Mouse (Mus musculus): ENCODE measurements around the gene Meis3.

Gene Meis3

DNA sequence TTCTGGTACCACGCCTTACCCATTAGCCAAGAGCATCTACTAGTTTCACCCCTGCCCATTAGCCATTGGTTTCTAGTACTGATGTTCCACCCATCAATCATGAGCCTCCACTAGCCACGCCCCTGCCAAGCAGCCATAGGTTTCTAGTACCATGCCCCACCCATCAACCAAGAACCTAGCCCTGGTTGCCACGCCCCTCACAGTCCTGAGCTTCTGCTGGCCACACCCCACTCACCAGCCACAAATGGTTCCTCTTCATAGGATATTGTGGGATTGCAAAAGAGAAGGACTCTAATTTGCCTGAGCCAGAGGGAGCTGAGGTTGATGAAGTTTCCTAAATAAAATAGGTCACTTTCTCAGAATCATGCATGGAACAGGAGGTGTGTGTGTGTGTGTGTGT lies 14.2 kb upstream of the Meis3 start:
- DNase-seq: no peak

DNA sequence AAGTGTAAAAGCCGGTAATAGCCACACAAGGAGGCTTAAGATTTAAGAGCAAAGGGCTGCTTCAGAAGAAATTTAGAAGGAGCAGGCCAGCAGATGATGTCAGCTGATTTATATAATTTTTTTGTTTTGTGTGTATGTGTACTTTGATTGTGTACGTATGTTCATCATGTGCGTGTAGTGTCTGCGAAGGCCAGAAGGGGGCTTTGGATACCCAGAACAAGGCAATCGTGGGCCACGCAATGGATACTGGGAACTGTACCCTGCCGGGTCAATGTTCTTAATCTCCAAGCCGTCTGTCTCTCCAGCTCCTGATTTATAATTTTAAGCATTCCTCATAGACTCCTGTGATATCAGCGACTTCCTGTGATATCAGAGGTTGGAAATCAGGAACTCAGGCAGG lies 13.6 kb upstream of the Meis3 start:
- no peak for DNase-seq

DNA sequence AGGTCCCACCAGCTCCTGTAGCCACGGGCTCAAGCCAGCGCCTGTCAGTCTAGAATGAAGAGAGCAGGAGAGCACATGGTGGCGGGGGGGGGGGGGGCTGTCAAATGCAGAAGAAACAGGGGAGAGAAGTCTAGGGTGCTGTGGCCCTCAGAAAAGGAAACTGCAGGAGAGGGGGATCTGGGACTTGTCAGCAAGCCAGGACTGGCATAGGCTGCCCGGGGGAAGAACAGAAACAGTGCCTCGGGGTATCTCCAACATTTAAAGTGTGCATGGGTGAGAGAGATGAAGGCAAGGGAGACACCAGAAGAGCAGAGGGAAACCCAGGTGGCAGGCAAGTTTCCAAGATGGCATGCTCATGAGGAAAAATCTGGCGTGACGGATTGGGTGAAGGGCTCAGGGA lies 12.9 kb upstream of the Meis3 start:
- DNase-seq: no peak

GRCm38 (mm10) chr7:16172141-16172581 lies 2.7 kb upstream of the Meis3 start:
- no peak for DNase-seq

DNA sequence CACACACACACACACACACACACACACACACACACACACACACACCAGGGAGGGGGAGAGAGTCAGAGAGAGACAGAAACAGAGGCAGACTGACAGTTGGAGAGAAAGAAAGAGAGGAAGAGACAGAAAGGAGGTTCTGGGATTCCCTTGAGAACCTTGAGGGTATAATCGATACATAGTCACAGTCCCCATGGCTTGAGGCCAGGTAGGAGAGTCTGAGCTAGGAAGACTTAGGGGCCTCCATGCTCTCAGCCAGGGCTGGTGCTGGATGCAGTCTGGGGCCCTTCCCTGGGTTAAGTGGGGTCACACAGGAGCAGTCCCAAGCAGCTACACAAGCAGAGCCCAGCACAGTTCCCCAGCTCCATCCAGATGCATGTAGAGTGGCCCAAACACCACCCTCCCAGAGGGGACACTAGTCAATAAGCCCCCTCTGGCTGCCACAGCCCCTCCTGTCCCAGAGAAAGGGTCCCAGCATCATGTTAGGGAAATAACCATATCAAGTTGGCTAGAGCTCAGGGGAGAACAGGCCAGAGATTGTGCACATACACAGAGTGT lies 2.2 kb upstream of the Meis3 start:
- no peak for DNase-seq

DNA sequence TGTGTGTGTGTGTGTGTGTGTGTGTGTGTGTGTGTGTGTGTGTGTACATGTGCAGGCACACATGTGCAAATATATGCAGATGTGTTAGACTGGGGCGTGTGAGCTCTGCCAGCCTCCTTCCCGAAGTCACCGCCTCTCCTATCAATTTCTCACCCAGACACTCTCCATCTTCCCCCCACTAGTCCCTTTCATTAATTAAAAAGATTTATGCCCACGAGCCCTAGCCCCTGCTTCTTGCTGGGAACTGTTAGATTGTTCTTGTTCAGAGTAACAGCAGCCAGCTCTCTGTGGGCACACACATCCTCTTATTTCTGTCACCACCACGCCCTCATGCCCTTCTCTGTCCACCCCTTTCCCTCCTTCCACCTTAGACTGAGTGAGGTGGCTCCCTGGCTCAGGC lies 1.7 kb upstream of the Meis3 start:
- DNase-seq: no peak

GRCm38 (mm10) chr7:16175542-16175931 lies 647 bp downstream of the Meis3 start:
- no peak for DNase-seq

DNA sequence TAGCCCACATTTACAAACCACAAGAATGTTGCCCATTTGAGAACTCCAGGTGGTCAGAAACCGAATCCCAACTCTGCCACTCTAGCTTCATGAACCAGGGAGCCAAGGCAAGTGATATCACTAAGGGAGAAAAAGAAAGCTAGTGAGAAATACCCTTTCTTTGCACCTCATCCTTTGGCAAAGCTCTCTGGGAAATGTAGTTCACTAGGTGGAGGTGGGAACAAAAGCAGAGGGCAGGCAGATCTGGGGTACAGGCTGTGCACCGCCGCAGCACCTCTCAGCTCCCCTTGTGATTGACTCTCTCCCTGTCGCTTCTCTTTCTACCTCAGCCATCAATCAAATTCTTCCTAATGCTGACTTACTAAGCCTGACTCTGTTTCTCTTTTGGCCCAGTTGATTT lies 3.2 kb downstream of the Meis3 start:
- no peak for DNase-seq

- DNase-seq: no peak
These were observed 8.8 kb downstream of the Meis3 start for GRCm38 (mm10) chr7:16183663-16184062.

DNA sequence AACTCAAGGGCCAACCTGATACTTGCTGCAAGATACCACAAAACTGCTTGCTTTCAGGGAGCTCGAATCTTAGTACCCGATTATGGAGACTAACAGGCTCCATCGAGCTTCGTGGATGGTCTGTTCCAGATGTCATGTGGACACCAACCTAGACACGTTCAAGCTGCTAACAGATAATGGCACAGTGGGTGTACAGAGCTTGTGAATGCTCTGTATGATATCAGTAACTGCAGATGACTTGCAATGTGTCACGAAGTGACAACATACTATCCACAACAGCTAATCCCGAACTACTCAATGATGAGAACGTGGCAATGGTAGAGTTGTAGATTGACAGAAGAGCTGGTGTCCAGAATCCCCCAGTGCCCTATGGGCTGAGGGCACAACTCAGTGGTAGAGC lies 12.6 kb downstream of the Meis3 start:
- DNase-seq: no peak

DNA sequence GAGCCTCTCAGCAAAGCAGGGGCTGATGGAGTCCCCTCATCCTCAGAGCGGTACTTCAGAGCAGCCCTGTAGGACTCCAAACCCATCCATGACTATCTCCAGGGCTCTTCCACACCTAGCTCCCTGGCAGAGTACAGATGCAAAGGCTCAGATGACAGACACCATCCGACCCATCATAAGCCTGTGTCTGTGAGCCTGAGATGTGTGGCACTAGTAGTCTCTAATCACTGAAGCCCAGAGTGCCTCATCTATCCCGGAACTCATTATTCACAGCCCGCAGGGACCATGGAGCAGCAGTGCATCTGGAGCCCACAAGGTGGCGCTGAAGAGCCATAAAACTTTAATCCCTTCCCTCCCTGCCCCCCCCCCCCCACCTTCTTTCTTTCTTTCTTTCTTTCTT lies 17.4 kb downstream of the Meis3 start:
- peak; percentile 90 for DNase-seq

DNA sequence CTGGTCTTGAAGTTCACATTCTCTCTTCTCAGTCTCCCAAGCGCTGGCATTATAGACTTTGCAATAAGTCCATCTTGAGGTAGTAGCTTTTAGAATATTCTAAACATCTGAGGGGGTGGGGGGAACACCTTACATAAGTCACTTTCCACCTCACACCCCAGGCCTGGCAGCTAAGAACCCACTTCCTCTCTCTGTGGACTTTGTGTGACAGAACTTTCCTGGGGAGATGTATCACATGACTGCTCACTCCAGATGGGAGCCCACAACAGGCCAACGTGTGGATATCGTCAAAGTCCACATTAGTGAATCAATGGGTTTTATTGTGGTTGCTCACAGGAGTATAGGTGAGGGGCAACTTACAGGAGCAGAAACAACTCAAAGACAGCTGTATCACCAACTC lies 18.8 kb downstream of the Meis3 start:
- no peak for DNase-seq

DNA sequence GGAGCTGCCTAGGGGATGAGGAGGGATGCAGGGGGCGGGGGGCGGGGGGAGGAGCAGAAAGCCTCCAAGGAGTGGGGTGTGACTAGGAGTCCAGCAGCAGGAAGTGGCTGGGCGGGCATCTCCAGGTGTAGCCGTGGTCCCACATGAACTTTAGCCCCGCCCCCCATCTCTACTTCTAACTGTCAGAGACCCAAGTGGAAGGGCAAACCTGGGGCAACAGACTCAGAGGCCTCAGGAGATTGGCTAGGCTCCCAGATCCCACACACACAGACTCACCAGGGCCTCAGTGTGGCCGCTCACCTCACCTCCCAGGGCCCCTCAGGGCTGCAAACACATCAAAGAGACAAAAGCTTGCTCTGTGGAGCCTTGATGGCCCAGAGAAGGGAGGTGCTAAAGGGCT lies 21.7 kb downstream of the Meis3 start:
- DNase-seq: no peak

DNA sequence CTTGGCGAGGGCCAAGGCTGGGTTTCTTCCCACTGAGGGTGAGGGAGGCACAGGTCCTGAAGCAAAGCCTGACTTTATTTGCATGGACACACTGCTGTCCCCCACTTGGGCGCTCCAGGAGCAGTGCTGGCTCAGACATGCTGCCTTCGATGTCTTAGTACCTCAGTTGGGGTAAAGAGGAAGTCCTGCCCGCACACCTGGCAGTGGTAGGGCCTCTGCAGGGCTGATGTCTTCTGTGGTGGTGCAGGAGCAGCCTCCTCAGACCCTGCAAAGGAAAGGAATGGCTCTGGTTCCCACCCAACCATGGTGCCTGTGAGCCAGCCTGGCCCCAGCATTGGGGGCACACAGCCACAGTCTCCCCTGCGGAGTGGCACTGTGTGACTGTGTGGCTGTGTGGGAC lies 22.3 kb downstream of the Meis3 start:
- no peak for DNase-seq

- DNase-seq: no peak
These were observed 23.6 kb downstream of the Meis3 start for GRCm38 (mm10) chr7:16198540-16198939.

- no peak for DNase-seq
These were observed 26.2 kb downstream of the Meis3 start for GRCm38 (mm10) chr7:16201136-16201535.

DNA sequence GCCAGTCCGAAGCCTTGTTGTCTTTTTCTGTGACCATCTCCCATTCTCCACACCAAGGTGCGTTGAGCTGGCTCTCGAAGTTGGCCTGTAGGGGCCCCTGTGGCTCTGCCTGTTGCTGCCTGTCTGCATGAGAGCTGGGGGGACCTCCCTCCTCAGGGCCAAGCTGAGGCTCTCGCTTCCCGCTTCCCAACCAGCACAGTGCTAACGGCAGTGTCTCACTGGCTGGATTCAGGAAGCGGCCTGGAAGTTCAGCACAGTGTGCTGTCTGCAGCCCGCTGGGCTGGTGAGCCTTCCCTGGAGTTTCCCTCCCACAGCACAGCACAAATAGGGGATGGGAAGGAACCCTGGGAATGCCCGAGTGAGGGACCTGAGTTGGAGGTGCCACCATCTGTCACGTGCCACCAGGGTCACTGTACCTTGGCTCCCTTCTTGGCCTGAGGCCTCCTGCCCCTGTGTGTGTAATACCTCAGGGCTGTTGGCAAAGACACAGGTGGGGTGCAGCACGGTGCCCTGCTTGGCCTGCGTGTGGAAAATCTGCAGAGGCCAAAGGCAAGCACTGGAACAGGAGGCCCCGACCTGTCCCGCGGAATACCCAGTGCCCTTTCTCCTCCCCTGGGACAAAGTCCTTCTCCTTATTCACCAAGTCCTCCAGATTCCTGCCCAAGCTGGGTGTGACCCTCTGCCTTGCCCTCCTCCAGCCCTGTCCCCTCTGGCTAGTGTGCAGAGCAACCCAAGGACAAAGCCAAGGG lies 28.0 kb downstream of the Meis3 start:
- DNase-seq: no peak

GRCm38 (mm10) chr7:16203505-16203903 lies 28.6 kb downstream of the Meis3 start:
- DNase-seq: no peak

DNA sequence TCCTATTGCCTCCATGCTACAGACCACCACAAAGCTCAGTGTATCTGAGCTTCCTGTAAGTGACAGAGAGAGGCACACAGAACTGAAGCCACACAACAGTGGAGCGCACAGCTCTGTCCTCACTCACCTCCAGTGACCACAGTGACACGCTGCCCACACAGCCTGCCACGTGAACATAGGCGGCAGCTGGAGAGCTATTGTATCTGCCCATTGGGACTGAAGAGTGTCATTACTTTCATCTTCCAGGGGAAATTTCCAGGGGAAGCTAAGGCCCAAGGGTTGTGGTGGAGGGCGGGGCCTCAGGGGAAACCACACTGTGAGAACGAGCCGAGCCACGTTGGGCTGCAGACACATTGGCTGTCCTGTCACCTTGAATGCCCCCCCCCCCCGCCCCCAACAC lies 29.9 kb downstream of the Meis3 start:
- DNase-seq: no peak

- DNase-seq: no peak
These were observed 32.2 kb downstream of the Meis3 start for GRCm38 (mm10) chr7:16207076-16207475.

DNA sequence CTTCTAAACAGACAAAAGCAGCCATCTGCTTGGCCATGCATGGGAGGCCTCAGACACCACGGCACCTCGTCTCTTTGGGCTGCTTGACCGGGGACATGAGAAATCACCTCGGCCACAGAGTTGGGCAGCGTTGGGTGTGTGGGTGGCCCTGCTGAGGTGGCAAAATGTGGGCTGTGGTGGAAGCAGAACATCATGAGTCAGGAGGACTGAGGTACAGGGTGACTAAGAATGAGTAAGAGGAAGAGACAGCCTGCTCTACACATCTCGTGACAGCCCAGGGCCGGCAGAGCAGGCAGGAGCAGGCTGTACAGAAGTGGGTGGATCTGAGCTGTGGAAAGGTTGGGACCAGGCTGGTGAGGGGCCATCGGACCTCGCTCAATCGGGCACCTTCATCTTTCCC lies 32.6 kb downstream of the Meis3 start:
- DNase-seq: no peak

- no peak for DNase-seq
These were observed 34.1 kb downstream of the Meis3 start for GRCm38 (mm10) chr7:16208781-16209665.

DNA sequence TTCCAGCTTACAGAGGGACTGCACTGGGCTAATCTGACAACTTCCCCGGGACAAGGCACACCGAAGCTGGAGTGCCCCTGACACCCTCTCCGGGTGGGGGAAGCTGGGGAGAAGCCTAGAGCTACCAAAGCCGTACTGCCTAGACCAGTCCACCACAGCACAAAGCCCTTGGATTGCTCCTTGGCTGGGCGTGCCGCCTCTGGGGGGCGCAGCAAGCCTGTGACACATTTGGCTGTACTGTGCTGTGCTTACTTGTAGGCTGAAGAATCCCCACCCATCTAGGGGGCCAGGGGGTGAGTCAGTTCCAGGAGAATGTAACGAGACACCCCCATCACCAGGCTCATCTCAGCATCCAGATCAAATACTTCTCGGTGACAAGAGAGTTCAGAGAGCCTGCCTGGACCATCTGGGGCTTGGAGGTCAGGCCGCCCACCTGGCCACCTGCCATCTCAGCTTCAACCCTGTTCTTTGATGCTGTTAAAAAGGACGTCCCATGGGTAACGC lies 36.0 kb downstream of the Meis3 start:
- DNase-seq: no peak

DNA sequence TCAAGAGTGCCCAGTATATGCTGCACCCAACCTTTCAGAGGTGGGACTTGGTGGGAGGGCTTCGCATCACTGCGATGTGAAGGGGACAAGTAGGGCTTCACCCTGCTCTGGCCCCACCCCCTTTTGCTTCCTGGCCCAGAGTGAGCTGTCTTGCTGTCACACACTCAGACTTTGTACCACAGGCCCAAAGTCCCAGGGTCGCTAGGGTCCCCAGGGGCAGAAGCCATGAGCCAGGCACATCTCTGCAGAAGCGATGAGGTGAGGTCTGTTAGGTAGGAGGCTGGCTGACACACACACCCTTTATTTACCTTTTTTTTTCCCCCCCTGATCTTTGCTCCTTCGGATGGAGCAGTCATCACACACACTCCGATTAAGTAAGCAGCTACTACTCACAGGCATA lies 38.3 kb downstream of the Meis3 start:
- no peak for DNase-seq

All from right cerebral cortex, postnatal 4 days (tissue).